Mouse (Mus musculus) heart, adult 9 months (tissue): Measurements from ENCODE around the gene Foxf1.

Experiments used
- DNase-seq, 2 experiments: peaks; one replicate each; pipeline ENCODE4 v3.0.0; 2022; ENCODE audit warnings: low spot score in 2 of 2

Gene Foxf1

DNA sequence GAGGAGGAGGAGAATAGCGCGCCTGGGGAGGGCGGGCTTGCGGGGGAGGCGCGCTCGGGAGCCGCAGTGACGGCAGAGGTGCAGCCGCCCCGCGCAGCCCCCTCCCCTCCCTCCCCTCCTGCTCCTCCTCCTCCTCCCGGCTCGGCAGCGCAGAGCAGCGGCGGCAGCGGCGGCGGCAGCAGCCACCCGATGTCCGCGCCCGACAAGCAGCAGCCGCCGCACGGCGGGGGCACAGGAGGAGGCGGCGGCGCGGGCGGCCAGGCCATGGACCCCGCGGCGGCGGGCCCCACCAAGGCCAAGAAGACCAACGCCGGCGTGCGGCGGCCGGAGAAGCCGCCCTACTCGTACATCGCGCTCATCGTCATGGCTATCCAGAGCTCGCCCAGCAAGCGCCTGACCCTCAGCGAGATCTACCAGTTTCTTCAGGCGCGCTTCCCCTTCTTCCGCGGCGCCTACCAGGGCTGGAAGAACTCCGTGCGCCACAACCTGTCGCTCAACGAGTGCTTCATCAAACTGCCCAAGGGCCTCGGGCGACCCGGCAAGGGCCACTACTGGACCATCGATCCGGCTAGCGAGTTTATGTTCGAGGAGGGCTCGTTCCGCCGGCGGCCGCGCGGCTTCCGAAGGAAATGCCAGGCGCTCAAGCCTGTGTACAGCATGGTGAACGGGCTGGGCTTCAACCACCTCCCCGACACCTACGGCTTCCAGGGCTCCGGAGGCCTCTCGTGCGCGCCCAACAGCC is at the start of gene Foxf1:
Foxf1 (plus strand) TSS at position 177 of the 742 bp plus-strand sequence.
- DNase-seq: no peak

DNA sequence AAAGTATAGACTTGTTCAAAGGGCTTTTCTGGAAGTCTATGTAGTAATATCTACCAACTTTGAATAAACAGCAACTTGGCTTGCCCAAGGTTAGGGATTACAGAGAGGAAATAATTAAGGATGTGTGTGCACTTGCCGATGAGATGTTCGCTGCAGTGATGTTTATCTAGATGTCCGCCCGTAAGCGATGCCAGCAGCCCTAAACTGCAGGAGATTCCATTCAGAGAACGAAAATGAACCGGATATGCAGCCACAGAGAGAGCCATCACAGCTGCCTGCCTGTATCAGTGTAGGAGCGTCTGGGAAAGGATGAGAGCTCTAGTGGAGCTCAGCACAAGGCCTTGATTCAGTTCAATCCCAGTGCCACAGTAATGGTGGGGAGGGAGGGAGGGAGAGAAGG is 48.6 kb upstream of the Foxf1 start:
- DNase-seq: no peak

GRCm38 (mm10) chr8:121043719-121044440 is 40.3 kb upstream of the Foxf1 start:
- no peak for DNase-seq

DNA sequence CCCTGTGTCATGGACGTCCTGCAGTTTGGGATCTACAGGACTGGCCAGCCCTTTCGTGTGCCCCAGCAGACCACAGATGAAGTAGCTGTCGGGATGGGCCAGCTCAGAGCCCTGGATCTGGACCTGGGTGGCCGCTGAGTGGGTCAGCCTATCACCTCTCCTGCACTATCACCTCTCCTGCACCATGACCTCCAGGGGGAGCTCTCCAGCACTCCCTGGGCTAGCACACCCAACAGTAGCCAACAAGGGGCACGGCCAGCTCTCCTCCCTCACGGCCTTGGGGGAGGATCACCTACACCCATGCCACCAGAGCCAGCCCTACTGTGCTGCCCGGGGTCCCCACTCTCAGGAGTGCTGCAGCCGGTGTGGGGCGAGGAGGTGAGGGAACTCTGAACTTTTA is 36.7 kb upstream of the Foxf1 start:
- DNase-seq: no peak

- DNase-seq: no peak
Observed at GRCm38 (mm10) chr8:121058081-121058480, 26.1 kb upstream of the Foxf1 start.

GRCm38 (mm10) chr8:121059098-121059497 is 25.1 kb upstream of the Foxf1 start:
- no peak for DNase-seq

- no peak for DNase-seq
Observed at GRCm38 (mm10) chr8:121062521-121062920, 21.7 kb upstream of the Foxf1 start.

DNA sequence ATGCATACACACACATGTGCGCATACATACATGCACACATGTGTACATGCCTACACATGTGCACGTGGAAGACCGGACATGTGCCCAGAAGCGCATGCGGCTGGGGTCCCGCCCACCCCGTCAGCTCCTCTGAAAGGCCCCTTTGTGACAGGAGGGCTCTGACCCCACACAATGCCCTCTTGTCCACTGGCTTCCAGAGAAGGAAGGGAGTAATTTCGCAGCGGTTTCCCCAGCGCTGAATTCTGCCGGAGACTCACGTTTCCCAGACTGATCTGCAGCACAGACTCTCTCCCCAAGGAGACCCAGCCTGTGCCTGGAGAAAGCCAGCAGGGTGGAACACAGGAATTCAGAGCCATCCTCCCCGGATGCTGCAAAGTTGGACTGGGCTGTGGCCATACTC is 20.5 kb upstream of the Foxf1 start:
- no peak for DNase-seq

DNA sequence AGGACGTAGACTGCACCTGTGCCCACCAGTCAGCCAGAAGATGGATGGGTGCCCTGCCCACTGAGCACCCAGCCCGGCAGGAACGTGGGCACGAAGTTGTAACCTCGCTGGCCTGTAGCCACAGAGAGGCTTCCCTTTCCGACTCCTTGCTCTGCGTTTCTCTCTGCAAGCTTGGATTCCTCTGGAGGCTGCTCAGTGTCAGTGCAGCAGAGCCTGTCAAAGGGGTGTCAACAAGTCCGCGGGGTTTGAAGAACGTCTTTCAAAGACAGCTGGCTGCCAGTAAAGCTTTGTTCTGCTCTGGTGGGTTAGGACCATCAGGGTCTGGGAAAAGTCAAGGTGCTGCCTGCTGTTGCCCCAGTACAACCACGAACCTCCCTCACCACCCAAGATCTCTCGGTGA is 12.7 kb upstream of the Foxf1 start:
- no peak for DNase-seq

GRCm38 (mm10) chr8:121072406-121073130 is 11.6 kb upstream of the Foxf1 start:
- DNase-seq: no peak

- no peak for DNase-seq
Observed at GRCm38 (mm10) chr8:121073174-121074107, 10.7 kb upstream of the Foxf1 start.

DNA sequence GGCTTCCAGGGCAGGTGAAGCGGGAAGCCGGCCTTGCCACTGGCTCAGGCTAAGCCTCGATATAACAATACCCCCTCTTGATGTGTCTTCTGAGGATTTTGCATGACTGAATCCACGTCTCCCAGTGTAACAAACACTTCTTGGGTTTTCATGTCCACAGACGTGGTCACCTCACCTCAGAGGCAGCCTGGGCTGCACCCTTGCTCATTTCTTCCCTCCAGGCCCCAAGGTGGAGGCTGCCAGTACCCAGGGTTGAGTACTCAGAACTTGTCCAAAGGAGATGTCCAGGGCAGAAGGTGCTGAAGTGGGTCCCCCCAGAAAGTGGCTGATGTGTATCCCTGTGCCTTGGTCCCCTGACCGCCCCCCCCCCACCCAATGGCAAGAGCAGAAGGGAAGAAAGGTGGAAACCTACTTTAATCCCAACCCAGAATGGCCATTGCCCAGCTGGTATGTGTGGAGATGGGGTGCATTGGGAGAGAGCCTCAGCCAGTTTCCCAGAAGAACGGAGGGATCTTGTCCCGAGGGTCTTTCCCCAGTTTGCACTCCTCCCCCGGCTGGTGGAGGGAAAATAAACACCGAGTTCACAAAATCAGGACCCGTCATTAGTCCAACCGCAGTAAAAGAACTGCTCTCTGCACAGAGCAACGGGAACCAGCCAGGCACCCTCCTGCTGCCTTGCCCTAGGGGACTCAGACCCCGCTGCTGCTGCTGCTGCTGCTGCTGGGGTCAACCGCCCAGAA is 9.9 kb upstream of the Foxf1 start:
- DNase-seq: no peak

DNA sequence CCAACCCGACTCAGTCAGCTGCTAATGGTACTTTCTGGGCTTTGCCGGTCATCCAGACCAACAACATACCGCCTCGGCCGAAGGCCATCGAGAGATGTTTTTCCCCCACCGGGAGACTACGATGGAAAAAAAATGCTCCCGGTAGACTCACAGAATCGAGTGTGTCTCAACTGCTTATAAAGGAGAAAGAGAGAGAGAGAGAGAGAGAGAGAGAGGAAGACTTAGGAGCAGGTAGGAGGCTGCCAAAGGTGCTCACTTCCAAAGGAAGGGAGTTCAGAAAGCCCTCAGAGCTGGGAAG is 9.4 kb upstream of the Foxf1 start:
- no peak for DNase-seq

DNA sequence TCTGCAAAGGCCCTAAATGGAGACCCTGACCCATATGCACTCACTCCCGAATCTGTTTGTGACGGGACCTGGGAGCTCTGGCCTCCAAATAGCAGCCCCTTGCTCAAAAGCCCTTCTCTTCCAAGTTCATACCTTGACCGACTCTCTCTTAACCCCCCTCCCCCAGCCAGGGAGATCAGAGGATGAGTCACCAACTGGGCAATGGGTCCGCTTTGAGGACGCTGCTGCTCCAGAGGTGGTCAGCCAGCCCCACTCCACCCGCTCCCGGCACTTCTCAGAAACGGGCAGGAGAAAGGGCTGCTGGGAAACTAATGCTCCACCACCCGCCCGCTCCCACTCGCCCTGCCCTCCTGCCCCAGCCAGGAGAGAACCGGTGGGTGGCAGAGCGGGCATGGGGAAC is 8.2 kb upstream of the Foxf1 start:
- DNase-seq: no peak

DNA sequence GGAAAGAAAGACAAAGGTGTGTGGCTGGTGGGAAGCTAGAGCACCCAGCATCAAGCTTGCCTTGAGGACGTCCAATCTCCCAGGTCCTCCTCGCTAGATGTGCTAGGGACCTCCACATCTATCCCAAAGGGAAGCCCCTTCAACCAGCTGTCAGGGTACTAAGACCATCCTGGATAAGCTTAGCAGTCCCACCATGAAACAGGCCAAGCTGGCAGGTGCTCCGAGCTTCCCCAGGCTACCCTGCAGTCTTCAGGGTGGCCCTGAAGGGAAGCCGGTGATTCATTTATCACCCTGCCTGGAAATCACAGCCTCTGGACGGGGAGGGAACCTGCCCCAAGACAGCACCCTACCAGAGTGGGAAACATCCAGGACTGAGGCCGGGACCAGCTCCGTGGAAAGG is 7.6 kb upstream of the Foxf1 start:
- DNase-seq: no peak

DNA sequence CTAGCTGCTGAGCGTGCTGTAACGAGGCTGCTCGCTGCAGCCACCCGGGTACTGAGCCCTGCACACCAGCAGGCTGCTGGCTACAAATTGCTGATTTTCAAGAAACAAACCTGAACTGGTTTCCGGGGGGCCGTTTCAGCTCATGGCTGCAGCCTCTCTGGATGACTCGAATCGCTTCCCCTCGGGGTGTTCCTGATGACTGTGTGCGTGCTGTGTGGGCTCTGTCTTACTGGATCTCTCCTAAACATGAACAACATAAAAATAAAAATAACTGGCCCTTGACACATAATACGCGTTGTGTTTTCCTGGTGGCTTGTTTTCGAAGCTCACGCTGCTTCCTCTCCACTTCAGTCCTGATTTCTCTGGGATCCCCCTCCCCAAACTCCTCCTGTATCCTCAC is 5.5 kb upstream of the Foxf1 start:
- no peak for DNase-seq

- no peak for DNase-seq
Observed at GRCm38 (mm10) chr8:121079201-121079600, 5.0 kb upstream of the Foxf1 start.

- no peak for DNase-seq
Observed at GRCm38 (mm10) chr8:121079944-121080343, 4.2 kb upstream of the Foxf1 start.

GRCm38 (mm10) chr8:121080361-121081090 is 3.7 kb upstream of the Foxf1 start:
- no peak for DNase-seq

- DNase-seq: no peak
Observed at GRCm38 (mm10) chr8:121081398-121081797, 2.8 kb upstream of the Foxf1 start.
